Mouse (Mus musculus) C2C12 (cell line): ENCODE data around the gene H2-T3. TPM values are rescaled to one million over a fixed set of nuclear protein-coding genes. Genes with fewer than 3 reads are reported as not detected.
"Not testable (repeated sequence)": the region's sequence is repeated elsewhere in the genome, so short reads cannot be mapped to it uniquely, and the experiment has no call there.

Source experiments
- H3K27me3 ChIP-seq: one replicate; pipeline ENCODE4 v1.6.1; 2011; ENCODE audit not compliant: control insufficient read depth, insufficient read depth, insufficient read length
- H3K36me3 ChIP-seq: one replicate; pipeline ENCODE4 v1.6.1; 2011; ENCODE audit not compliant: control insufficient read depth, insufficient read depth
- H3K4me3 ChIP-seq: one replicate; pipeline ENCODE4 v1.5.1; 2011; ENCODE audit warnings: mild to moderate bottlenecking, control low read depth; ENCODE audit not compliant: poor library complexity, insufficient read depth, severe bottlenecking
- H3K79me2 ChIP-seq: one replicate; pipeline ENCODE4 v1.6.1; 2011; ENCODE audit not compliant: control insufficient read depth, insufficient read depth
- H3K79me3 ChIP-seq: one replicate; pipeline ENCODE4 v1.6.1; 2011; ENCODE audit warnings: low read depth, control low read depth
- H3ac ChIP-seq: one replicate; pipeline ENCODE3; 2011; ENCODE audit warnings: low read depth; ENCODE audit not compliant: control insufficient read depth, insufficient read length
- CEBPB ChIP-seq: IDR thresholded peaks from one replicate; pipeline ENCODE4 v1.6.1; 2011; ENCODE audit warnings: low read depth, mild to moderate bottlenecking, control low read depth, moderate library complexity
- CTCF ChIP-seq: IDR thresholded peaks from one replicate; pipeline ENCODE4 v1.5.1; 2011; ENCODE audit not compliant: control insufficient read depth, insufficient read depth, insufficient read length
- FOSL1 ChIP-seq: IDR thresholded peaks from one replicate; pipeline ENCODE4 v1.8.0; 2011; ENCODE audit warnings: mild to moderate bottlenecking, low read length; ENCODE audit not compliant: poor library complexity, insufficient read depth, severe bottlenecking
- MAX ChIP-seq: IDR thresholded peaks from one replicate; pipeline ENCODE4 v1.6.1; 2011; ENCODE audit warnings: mild to moderate bottlenecking, control low read depth
- MYOD1 ChIP-seq: IDR thresholded peaks from one replicate; pipeline ENCODE4 v1.6.1; 2011; ENCODE audit warnings: low read depth; ENCODE audit not compliant: control insufficient read depth, insufficient read length
- MYOG ChIP-seq: IDR thresholded peaks from one replicate; pipeline ENCODE4 v1.6.1; 2011; ENCODE audit not compliant: control insufficient read depth, insufficient read length; ENCODE audit errors: extremely low read depth
- USF1 ChIP-seq: IDR thresholded peaks from one replicate; pipeline ENCODE4 v1.6.1; 2011; ENCODE audit warnings: low read depth, mild to moderate bottlenecking, control low read depth, moderate library complexity
- polyA plus RNA-seq: library from polyadenylated mRNA; unstranded; fragments of >200 nt; fragmentation: generic; extraction: Trizol; gene quantifications from one replicate; pipeline ENCODE4 v1.2.1, GENCODE M21; 2012; ENCODE audit warnings: missing spikeins

The H2-T3 gene
- polyA plus RNA-seq, 1 experiment: not detected

DNA sequence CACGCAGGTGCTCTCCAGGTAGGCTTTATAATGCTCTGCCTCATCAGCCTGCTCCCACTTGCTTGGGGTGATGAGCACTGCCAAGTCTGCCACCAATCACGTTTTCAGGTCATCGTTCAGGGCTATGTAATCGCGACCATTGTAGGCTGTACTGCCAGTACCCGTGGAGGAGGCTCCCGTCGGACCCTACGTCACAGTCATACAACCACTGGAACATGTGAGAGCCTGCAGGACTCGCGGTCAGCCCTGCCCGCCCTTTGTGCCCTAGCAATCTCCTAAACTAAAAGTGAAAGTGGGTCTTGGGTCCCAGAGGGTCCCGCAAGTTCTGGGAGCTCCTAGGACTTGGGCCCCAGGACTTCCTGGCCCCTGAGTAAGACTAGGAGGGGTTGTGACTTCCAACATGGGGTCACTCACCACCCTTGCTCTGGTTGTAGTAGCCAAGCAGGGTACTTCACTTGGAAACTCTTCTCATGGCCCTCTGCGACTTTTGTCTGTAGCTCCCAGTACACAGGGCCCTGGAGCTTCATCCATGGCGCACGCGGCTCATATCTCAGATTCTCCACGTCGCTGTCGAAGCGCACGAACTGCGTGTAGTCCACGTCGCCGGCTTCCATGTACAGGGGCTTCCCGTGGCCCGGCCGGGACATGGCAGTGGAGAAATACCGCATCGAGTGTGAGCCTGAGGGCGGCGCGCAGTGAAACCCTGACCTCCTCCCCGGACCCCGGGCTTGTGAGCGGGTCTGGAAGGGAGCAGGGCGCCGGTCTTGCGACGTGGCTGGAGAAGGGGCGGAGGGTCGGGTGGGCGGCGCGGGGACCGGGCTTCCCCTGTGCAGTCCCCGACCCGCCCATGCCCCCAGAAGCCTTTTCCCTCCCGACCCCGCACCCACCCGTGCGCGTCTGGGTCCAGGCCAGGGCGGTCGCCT is 28.7 kb downstream of the H2-T3 start:
- peaks cover 33% of the 10 kb centered on the region for H3K27me3 ChIP-seq
- H3K4me3 ChIP-seq: no peak overlapping the region
- H3K79me2 ChIP-seq: no peaks in the 10 kb centered on the region
- H3K79me3 ChIP-seq: no peaks in the 10 kb centered on the region
- TF ChIP-seq MAX (no peak), MYOD1 (no peak), CEBPB (no peak), MYOG (no peak), USF1 (no peak), CTCF (no peak), FOSL1 (no peak)
- H3ac ChIP-seq: no peak overlapping the region
- no peaks in the 10 kb centered on the region for H3K36me3 ChIP-seq

DNA sequence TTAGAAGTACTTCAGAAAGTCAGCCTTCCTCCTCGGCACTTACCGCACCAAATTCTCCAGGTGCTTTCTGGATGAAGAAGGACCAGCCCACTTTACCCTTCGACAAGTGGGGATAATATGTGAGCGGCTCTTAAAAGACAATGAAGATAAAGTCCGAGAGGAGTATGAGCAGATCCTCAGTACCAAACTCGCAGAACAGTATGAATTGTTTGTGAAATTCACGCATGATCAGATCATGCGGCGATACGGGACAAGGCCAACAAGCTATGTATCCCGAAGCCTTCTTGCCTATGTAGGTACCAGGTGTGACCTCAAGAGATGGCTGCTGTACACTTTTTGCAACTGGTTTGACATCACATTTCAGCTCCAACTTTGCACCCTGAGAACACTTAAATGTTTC is 31.8 kb downstream of the H2-T3 start:
- not testable (repeated sequence) for H3K36me3 ChIP-seq, H3K79me3 ChIP-seq, H3K4me3 ChIP-seq, H3ac ChIP-seq, H3K79me2 ChIP-seq
- peaks cover 36% of the 10 kb centered on the region for H3K27me3 ChIP-seq

DNA sequence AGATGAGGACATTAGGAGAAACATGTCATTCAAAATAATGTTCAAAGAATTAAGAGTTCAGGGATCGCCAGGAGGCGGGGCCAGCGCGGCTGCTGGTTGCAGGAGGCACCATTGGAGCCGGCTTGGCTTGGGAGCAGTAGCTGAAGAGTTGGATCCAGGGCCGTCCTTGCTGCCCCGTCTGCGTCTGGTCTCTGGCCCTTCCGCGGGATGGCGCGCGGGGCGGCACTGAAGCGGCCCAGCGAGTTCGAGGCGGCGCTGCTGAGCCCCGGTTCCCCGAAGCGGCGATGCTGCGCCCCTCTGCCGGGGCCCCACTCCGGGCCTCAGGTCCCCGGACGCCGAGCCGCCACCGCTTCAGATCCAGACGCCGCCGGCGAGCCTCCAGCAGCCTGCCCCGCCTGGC is 32.3 kb downstream of the H2-T3 start:
- H3K36me3 ChIP-seq, H3K79me2 ChIP-seq, H3K4me3 ChIP-seq, H3ac ChIP-seq, H3K79me3 ChIP-seq: not testable (repeated sequence)
- peaks cover 36% of the 10 kb centered on the region for H3K27me3 ChIP-seq

DNA sequence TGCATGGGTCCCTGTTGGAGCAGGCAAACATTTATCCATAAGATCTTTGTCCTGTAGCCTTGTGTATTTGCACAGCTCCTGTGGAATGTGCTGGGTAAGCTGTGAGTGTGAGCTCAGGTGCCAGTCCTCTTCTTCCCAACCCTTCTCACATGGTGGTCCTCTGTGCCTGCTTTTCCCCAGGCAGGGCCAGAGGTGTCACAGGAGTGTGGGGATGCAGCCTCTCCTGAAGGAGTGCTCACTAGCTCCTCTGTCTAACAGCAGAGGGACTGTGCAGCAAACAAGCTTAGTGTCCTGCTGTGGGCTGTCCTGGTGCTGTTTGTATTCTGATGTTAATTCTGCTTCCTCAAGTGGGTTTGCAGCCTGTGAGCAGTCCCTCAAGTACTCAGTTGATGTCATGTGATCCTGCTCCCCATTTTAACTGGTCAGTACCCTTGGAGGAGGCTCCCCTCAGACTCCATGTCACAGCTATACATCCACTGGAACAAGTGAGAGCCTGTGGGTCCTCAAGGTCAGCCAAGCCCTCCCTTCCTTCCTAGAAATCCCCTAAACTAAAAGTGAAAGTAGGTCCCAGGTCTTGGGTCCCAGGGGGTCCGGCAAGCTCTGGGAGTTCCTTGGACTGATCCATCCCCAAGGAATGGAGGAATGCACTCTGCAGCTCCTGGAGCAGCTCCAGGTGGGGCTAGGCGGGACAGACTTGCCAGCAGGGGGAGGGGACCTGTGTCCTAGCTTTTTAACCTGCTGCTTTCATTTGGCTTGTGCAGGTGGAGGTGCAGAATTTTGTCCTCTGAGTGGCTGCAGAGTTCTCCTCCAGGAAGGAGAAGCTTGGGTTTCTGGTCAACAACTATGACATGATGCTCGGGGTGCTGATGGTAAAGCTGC is 35.6 kb downstream of the H2-T3 start:
- no peak overlapping the region for H3ac ChIP-seq
- peaks cover 17% of the 10 kb centered on the region for H3K27me3 ChIP-seq
- H3K79me2 ChIP-seq: no peaks in the 10 kb centered on the region
- TF ChIP-seq MAX (no peak), MYOD1 (no peak), USF1 (no peak), CEBPB (no peak), CTCF (no peak), MYOG (no peak), FOSL1 (no peak)
- no peaks in the 10 kb centered on the region for H3K79me3 ChIP-seq
- no peak overlapping the region for H3K4me3 ChIP-seq
- no peaks in the 10 kb centered on the region for H3K36me3 ChIP-seq

DNA sequence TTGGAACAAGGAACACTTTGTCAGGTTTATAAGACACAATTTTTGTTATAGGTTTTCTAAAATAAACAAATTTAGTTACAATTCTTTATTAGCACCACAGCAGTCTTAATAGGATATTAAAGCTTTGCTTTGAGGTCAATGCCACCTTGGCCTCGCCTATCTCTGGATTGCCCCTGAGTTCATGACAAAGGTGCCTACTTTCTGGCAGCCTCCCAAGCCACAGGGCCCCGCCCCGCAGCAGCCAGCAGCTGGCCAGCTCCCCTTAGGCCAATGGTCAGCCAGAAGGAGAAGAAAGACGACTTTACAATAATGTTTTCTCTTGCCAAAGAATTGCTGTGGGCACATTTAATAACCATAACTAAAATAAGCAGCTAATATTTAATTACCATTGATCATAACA is 38.9 kb downstream of the H2-T3 start:
- not testable (repeated sequence) for H3ac ChIP-seq, H3K79me3 ChIP-seq, H3K79me2 ChIP-seq, H3K4me3 ChIP-seq, H3K36me3 ChIP-seq
- peaks cover 10% of the 10 kb centered on the region for H3K27me3 ChIP-seq

DNA sequence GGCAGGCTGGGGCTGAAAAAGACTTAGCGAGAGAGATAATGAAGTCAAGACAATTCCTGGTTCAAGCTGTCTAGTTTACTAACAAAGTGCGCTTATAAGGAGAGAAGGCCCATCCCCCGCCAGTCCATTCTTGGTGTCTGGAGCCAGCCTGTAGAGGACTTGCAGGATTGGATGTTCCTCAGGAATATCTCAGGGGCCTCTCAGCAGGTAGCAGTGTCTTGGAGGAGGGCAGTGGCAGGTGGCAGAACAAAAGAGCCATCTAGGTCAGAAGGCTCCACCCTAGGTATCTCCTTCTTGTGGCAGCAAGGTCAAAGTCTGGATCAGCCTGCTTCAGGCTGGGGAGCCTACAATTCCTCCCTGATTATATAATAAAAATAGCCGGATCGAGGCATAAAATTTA is 41.6 kb downstream of the H2-T3 start:
- not testable (repeated sequence) for H3ac ChIP-seq, H3K79me2 ChIP-seq, H3K4me3 ChIP-seq, H3K79me3 ChIP-seq, H3K36me3 ChIP-seq
- peaks cover 28% of the 10 kb centered on the region for H3K27me3 ChIP-seq

DNA sequence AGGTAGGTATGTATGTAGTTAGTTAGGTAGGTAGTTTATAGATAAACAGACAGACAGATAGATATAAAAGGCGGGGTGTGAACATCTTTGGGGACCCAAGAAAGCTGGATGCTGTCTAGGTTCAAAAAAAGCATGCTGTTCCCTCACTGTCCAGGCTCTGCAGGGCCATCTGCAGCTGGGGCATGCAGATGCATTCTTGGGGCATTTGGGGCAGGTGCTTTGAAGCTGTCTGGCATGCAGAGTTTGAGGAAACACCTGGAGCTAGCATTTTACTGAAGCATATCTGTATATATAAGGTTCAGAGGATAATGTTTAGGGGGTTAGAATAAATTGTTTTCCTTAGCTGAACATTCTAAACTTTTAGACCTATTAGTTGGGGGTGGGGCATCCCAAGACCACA is 43.1 kb downstream of the H2-T3 start:
- not testable (repeated sequence) for H3K79me3 ChIP-seq, H3K36me3 ChIP-seq, H3ac ChIP-seq, H3K79me2 ChIP-seq, H3K4me3 ChIP-seq
- peaks cover 32% of the 10 kb centered on the region for H3K27me3 ChIP-seq

DNA sequence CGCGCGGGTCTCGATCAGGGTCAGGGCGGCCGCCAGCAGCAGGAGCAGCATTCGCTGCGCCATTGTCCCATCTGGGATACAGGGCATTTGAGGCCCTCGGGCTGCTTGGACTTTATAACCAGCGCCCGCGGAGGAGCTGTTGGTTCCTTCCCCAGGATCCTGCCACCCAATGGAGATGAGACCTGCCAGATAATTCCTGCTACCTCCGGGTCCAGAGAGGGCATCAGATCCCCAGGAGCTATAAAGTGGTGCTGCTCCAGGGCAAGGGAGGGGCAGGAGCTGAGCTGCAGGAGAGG is 44.3 kb downstream of the H2-T3 start:
- H3ac ChIP-seq, H3K4me3 ChIP-seq, H3K79me2 ChIP-seq, H3K79me3 ChIP-seq, H3K36me3 ChIP-seq: not testable (repeated sequence)
- H3K27me3 ChIP-seq: peaks cover 35% of the 10 kb centered on the region
